In the genomic region with DNA sequence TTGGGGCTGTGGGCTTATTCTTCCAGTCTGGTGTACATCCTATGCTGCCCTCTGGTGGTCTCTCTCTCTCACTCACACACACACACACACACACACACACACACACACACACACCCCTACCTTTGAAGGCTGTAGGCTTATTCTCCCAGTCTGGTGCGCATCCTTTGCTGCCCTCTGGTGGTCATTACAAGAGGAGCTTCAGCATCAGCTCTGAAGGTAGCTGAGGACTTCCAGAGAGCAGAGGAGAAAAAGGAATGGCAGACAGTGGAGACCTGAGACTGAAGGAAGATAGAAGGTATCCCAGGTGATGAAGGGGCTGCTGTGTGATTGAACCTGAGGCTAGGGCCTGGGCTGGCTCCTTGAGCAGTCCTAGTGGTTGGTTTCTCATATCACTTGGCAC, we compare ENCODE assay signal across 8 mouse cellular contexts. TPM values are rescaled to one million over a fixed set of nuclear protein-coding genes. Genes with fewer than 3 reads are reported as not detected.
DNase-seq lines count a peak whose midpoint lies in the region; ATAC-seq and TF ChIP-seq lines count a peak whose summit lies in the region.
"Had no signal": no experiment of that assay in that cellular context is flagged by ENCODE, and none has a peak within 500 bp of the region (broad histone marks: within the 10 kb centered on the region; RNA-seq: fewer than 3 reads in every experiment).

No protein-coding gene starts in this region.

- H3K9ac ChIP-seq in forebrain, embryonic 14.5 days (ENCODE audit: low read length): no peak overlapping the region
- H3K9ac ChIP-seq in liver, adult 2 months (ENCODE audit: low read depth, low read length): no peak overlapping the region
- H3K9ac ChIP-seq: midbrain, embryonic 12.5 days had no signal

- H3K4me1 ChIP-seq in forebrain, embryonic 14.5 days (ENCODE audit: control insufficient read depth, insufficient read depth, low read length): no peaks in the 10 kb centered on the region
- no peaks in the 10 kb centered on the region for H3K4me1 ChIP-seq in liver, adult 2 months (ENCODE audit: control insufficient read depth, insufficient read depth, low read length)
- H3K4me1 ChIP-seq: midbrain, embryonic 12.5 days had no signal

- H3K36me3 ChIP-seq in forebrain, embryonic 14.5 days (ENCODE audit: control insufficient read depth, insufficient read depth, low read length): 0 out of 2 replicates have a peak, but pooled peaks cover 6% of the 10 kb centered on the region
- no peaks in the 10 kb centered on the region for H3K36me3 ChIP-seq in liver, adult 2 months (ENCODE audit: control insufficient read depth, insufficient read depth, low read length)

- no peak overlapping the region for H3K4me3 ChIP-seq in forebrain, embryonic 14.5 days (ENCODE audit: low read depth, low read length)
- no peak overlapping the region for H3K4me3 ChIP-seq in liver, adult 2 months (ENCODE audit: insufficient read depth, low read depth, low read length)
- H3K4me3 ChIP-seq: midbrain, embryonic 12.5 days had no signal

- H3K4me2 ChIP-seq in forebrain, embryonic 14.5 days (ENCODE audit: low read length): no peak overlapping the region
- H3K4me2 ChIP-seq: midbrain, embryonic 12.5 days had no signal

- DNase-seq in layer of hippocampus, adult 11-12 months (ENCODE audit: low spot score): peak; percentile 67
- DNase-seq in layer of hippocampus, adult 9-11 months: no peak
- DNase-seq in CD8-positive naive resting alpha-beta T cell, adult 2 months (ENCODE audit: low read depth in 2 of 2, low spot score in 2 of 2): peak; percentile 31 to 44
- peak; percentile 80 for DNase-seq in R1 (ENCODE audit: low read depth, low spot score)
- peak; percentile 52 for DNase-seq in forebrain, embryonic 14.5 days (ENCODE audit: low spot score)
- DNase-seq in liver, adult 2 months (ENCODE audit: extremely low read depth, low read depth, low spot score): peak; percentile 32
- DNase-seq in spleen, postnatal 10 days (ENCODE audit: low spot score in 2 of 2): peak; percentile 57 to 79

- peak; percentile 75 for TF ChIP-seq CTCF in liver, adult 2 months (IDR thresholded peaks at IDR 0.05; ENCODE audit: low read depth, low read length)

- 67% methylated on average over 1 of the region's 1 CpGs for WGBS in forebrain, embryonic 14.5 days
- 75% methylated on average over 1 of the region's 1 CpGs for WGBS in liver, adult 2 months

- no peak overlapping the region for H3K27ac ChIP-seq in forebrain, embryonic 14.5 days (ENCODE audit: low read depth, low read length)
- no peak overlapping the region for H3K27ac ChIP-seq in liver, adult 2 months (replicated peaks; ENCODE audit: insufficient read depth, low read depth, low read length)
- H3K27ac ChIP-seq: midbrain, embryonic 12.5 days had no signal

- no peak for TF ChIP-seq POLR2A in liver, adult 2 months (IDR thresholded peaks at IDR 0.05; ENCODE audit: extremely low read depth, insufficient read depth, low read length)

- no peak; the same call in 1 of the 2 replicates for ATAC-seq in forebrain, embryonic 14.5 days

- H3K79me2 ChIP-seq in liver, adult 2 months (ENCODE audit: control insufficient read depth, insufficient read depth, low read length): no peaks in the 10 kb centered on the region

- H3K27me3 ChIP-seq in forebrain, embryonic 14.5 days (replicated peaks; ENCODE audit: control insufficient read depth, insufficient read depth, low read length): no peaks in the 10 kb centered on the region
- H3K27me3 ChIP-seq in liver, adult 2 months (ENCODE audit: control insufficient read depth, insufficient read depth, low read length): no peaks in the 10 kb centered on the region

- no peaks in the 10 kb centered on the region for H3K9me3 ChIP-seq in forebrain, embryonic 14.5 days (replicated peaks; ENCODE audit: control insufficient read depth, low read length)
- H3K9me3 ChIP-seq: midbrain, embryonic 12.5 days had no signal

RNA-seq across cellular contexts. Expression of a gene that starts 14.1 kb away (rescaled TPM):
- 32.9 and 41.2 TPM in 2 replicates for polyA plus RNA-seq in forebrain, embryonic 14.5 days (2014; fragmentation: Nextera tagmentation; extraction: Ambion mirVana)
- total RNA-seq in liver, adult 2 months (2014; rRNA removed): 15.8 and 18.3 TPM in 2 replicates
- polyA plus RNA-seq in liver, adult 2 months (2012; rRNA removed): 60.2 and 76.3 TPM in 2 replicates

RNA-seq across cellular contexts. Expression of a gene that starts 17.6 kb away (rescaled TPM):
- polyA plus RNA-seq in forebrain, embryonic 14.5 days (2014; fragmentation: Nextera tagmentation; extraction: Ambion mirVana): 71.1 and 82.8 TPM in 2 replicates
- 3.3 and 5.5 TPM in 2 replicates for total RNA-seq in liver, adult 2 months (2014; rRNA removed)
- 2.4 and 3.1 TPM in 2 replicates for polyA plus RNA-seq in liver, adult 2 months (2012; rRNA removed)

RNA-seq across cellular contexts. Expression of a gene that starts 41.3 kb away (rescaled TPM):
- polyA plus RNA-seq in forebrain, embryonic 14.5 days (2014; fragmentation: Nextera tagmentation; extraction: Ambion mirVana): 334 and 428 TPM in 2 replicates
- total RNA-seq in liver, adult 2 months (2014; rRNA removed): 0.46 and 0.60 TPM in 2 replicates
- 0.89 and 2.0 TPM in 2 replicates for polyA plus RNA-seq in liver, adult 2 months (2012; rRNA removed)

Comparison
In these comparisons a context has a peak if more than half of its experiments do, and no peak if none do; other contexts are left out.
1. RNA of a gene that starts 17.6 kb away (polyA plus RNA-seq): 71.1 to 82.8 TPM in forebrain, embryonic 14.5 days; 2.4 to 3.1 TPM in liver, adult 2 months; every median in the first group is over 10 times any median in the second.
2. RNA of a gene that starts 41.3 kb away (polyA plus RNA-seq): 334 to 428 TPM in forebrain, embryonic 14.5 days; 0.89 to 2.0 TPM in liver, adult 2 months; every median in the first group is over 100 times any median in the second.